Mouse (Mus musculus) liver, embryonic 12.5 days (tissue): Measurements from ENCODE around the gene Dab1. TPM values are rescaled to one million over a fixed set of nuclear protein-coding genes. Genes with fewer than 3 reads are reported as not detected.

Experiments used
- ATAC-seq: fragments of 200-750 bp; cut with Nextera tagmentation; 2 replicates; pipeline ENCODE4 v1.8.0; 2017; ENCODE audit warnings: moderate number of reproducible peaks, mild to moderate bottlenecking, moderate library complexity
- H3K27ac ChIP-seq: fragments of 300-500 bp; sonication (generic); 2 replicates; pipeline ENCODE4 v1.5.1; 2016; ENCODE audit warnings: mild to moderate bottlenecking
- H3K27me3 ChIP-seq: fragments of 300-500 bp; sonication (generic); replicated peaks from 2 replicates; pipeline ENCODE4 v1.6.1; 2016; ENCODE audit warnings: mild to moderate bottlenecking, moderate library complexity
- H3K36me3 ChIP-seq: fragments of 300-500 bp; sonication (generic); 2 replicates; pipeline ENCODE4 v1.6.1; 2016; ENCODE audit warnings: mild to moderate bottlenecking, moderate library complexity
- H3K4me1 ChIP-seq: fragments of 300-500 bp; sonication (generic); 2 replicates; pipeline ENCODE4 v1.6.1; 2016
- H3K4me2 ChIP-seq: fragments of 300-500 bp; sonication (generic); 2 replicates; pipeline ENCODE4 v1.6.1; 2016; ENCODE audit warnings: mild to moderate bottlenecking, moderate library complexity
- H3K4me3 ChIP-seq: fragments of 300-500 bp; sonication (generic); 2 replicates; pipeline ENCODE4 v1.5.1; 2016; ENCODE audit warnings: mild to moderate bottlenecking, moderate library complexity
- H3K9ac ChIP-seq: fragments of 300-500 bp; sonication (generic); 2 replicates; pipeline ENCODE4 v1.6.1; 2016; ENCODE audit warnings: mild to moderate bottlenecking, moderate library complexity
- H3K9me3 ChIP-seq: fragments of 300-500 bp; sonication (generic); replicated peaks from 2 replicates; pipeline ENCODE4 v1.6.1; 2016; ENCODE audit warnings: mild to moderate bottlenecking, moderate library complexity
- WGBS: fragments of 180-500 bp; shearing (Covaris S2); methylation state at CpG from one replicate; pipeline ENCODE4 v1.1.7; 2016; ENCODE audit not compliant: insufficient replicate concordance; 5-methylcytosine and 5-hydroxymethylcytosine counted together
- polyA plus RNA-seq: library from polyadenylated mRNA; unstranded; fragments of >200 nt; fragmentation: Nextera tagmentation; extraction: Ambion mirVana; gene quantifications from 2 replicates; pipeline ENCODE4 v1.2.1, GENCODE M21; 2016

Gene Dab1
- polyA plus RNA-seq, 1 experiment from 2014 or later, result 0.45 TPM

GRCm38 (mm10) chr4:104374191-104374590, 755.0 kb downstream of the Dab1 start:
- Histone ChIP-seq H3K4me1 (no peaks in the 10 kb centered on the region), H3K36me3 (no peaks in the 10 kb centered on the region), H3K9me3 (no peaks in the 10 kb centered on the region), H3K9ac (no peak overlapping the region), H3K4me3 (no peak overlapping the region), H3K27me3 (peaks cover 21% of the 10 kb centered on the region), H3K27ac (no peak overlapping the region), H3K4me2 (no peak overlapping the region)
- 43% methylated on average over 1 of the region's 1 CpGs for WGBS
- ATAC-seq, result no peak

- H3K4me3 ChIP-seq, result no peak overlapping the region
- WGBS, result 69% methylated on average over 7 of the region's 7 CpGs
Measured at GRCm38 (mm10) chr4:104384704-104385103, 765.5 kb downstream of the Dab1 start.

GRCm38 (mm10) chr4:104385272-104385671, 766.1 kb downstream of the Dab1 start:
- Histone ChIP-seq H3K27ac (no peak overlapping the region), H3K9me3 (no peaks in the 10 kb centered on the region), H3K36me3 (no peaks in the 10 kb centered on the region), H3K9ac (no peak overlapping the region), H3K27me3 (no peaks in the 10 kb centered on the region), H3K4me3 (no peak overlapping the region), H3K4me2 (no peak overlapping the region), H3K4me1 (no peaks in the 10 kb centered on the region)
- no peak for ATAC-seq
- WGBS, result 51% methylated on average over 5 of the region's 5 CpGs

More at GRCm38 (mm10) chr4:104384704-104385103, 765.5 kb downstream of the Dab1 start:
- Histone ChIP-seq H3K9ac (no peak overlapping the region), H3K27ac (no peak overlapping the region), H3K27me3 (no peaks in the 10 kb centered on the region), H3K9me3 (no peaks in the 10 kb centered on the region), H3K36me3 (no peaks in the 10 kb centered on the region), H3K4me1 (no peaks in the 10 kb centered on the region), H3K4me2 (no peak overlapping the region)
- no peak for ATAC-seq

GRCm38 (mm10) chr4:104395515-104395914, 776.4 kb downstream of the Dab1 start:
- Histone ChIP-seq H3K4me2 (no peak overlapping the region), H3K27me3 (no peaks in the 10 kb centered on the region), H3K4me3 (no peak overlapping the region), H3K9ac (no peak overlapping the region), H3K36me3 (no peaks in the 10 kb centered on the region), H3K27ac (no peak overlapping the region), H3K9me3 (no peaks in the 10 kb centered on the region), H3K4me1 (no peaks in the 10 kb centered on the region)
- no peak for ATAC-seq
- WGBS, result 66% methylated on average over 3 of the region's 3 CpGs

GRCm38 (mm10) chr4:104396095-104396494, 776.9 kb downstream of the Dab1 start:
- Histone ChIP-seq H3K9ac (no peak overlapping the region), H3K27me3 (no peaks in the 10 kb centered on the region), H3K4me2 (no peak overlapping the region), H3K4me1 (no peaks in the 10 kb centered on the region), H3K4me3 (no peak overlapping the region), H3K36me3 (no peaks in the 10 kb centered on the region), H3K27ac (no peak overlapping the region), H3K9me3 (no peaks in the 10 kb centered on the region)
- 76% methylated on average over 5 of the region's 5 CpGs for WGBS
- ATAC-seq, result no peak

GRCm38 (mm10) chr4:104399106-104399730, 780.1 kb downstream of the Dab1 start:
- Histone ChIP-seq H3K27me3 (no peaks in the 10 kb centered on the region), H3K27ac (no peak overlapping the region), H3K9ac (no peak overlapping the region), H3K4me1 (no peaks in the 10 kb centered on the region), H3K4me3 (no peak overlapping the region), H3K36me3 (no peaks in the 10 kb centered on the region), H3K9me3 (no peaks in the 10 kb centered on the region), H3K4me2 (no peak overlapping the region)
- 69% methylated on average over 9 of the region's 9 CpGs for WGBS
- ATAC-seq, result no peak

GRCm38 (mm10) chr4:104404099-104404498, 784.9 kb downstream of the Dab1 start:
- Histone ChIP-seq H3K9me3 (no peaks in the 10 kb centered on the region), H3K27ac (no peak overlapping the region), H3K4me2 (no peak overlapping the region), H3K4me3 (no peak overlapping the region), H3K27me3 (no peaks in the 10 kb centered on the region), H3K9ac (no peak overlapping the region), H3K4me1 (no peaks in the 10 kb centered on the region), H3K36me3 (no peaks in the 10 kb centered on the region)
- 68% methylated on average over 5 of the region's 5 CpGs for WGBS
- no peak for ATAC-seq

- WGBS, result 65% methylated on average over 6 of the region's 6 CpGs
Measured at GRCm38 (mm10) chr4:104410922-104411321, 791.8 kb downstream of the Dab1 start.

GRCm38 (mm10) chr4:104415482-104415881, 796.3 kb downstream of the Dab1 start:
- Histone ChIP-seq H3K9me3 (no peaks in the 10 kb centered on the region), H3K27me3 (no peaks in the 10 kb centered on the region), H3K4me3 (no peak overlapping the region), H3K36me3 (no peaks in the 10 kb centered on the region), H3K4me1 (no peaks in the 10 kb centered on the region), H3K9ac (no peak overlapping the region), H3K4me2 (no peak overlapping the region), H3K27ac (no peak overlapping the region)
- WGBS, result 37% methylated on average over 2 of the region's 2 CpGs
- no peak for ATAC-seq

More at GRCm38 (mm10) chr4:104410922-104411321, 791.8 kb downstream of the Dab1 start:
- Histone ChIP-seq H3K4me3 (no peak overlapping the region), H3K4me1 (no peaks in the 10 kb centered on the region), H3K4me2 (no peak overlapping the region), H3K36me3 (no peaks in the 10 kb centered on the region), H3K27me3 (no peaks in the 10 kb centered on the region), H3K9me3 (no peaks in the 10 kb centered on the region), H3K27ac (no peak overlapping the region), H3K9ac (no peak overlapping the region)
- ATAC-seq, result no peak

- no peak overlapping the region for H3K4me3 ChIP-seq
- H3K9ac ChIP-seq, result no peak overlapping the region
- no peaks in the 10 kb centered on the region for H3K36me3 ChIP-seq
- H3K27me3 ChIP-seq, result no peaks in the 10 kb centered on the region
- no peak for ATAC-seq
- H3K27ac ChIP-seq, result no peak overlapping the region
- H3K4me1 ChIP-seq, result no peaks in the 10 kb centered on the region
- H3K9me3 ChIP-seq, result no peaks in the 10 kb centered on the region
- no peak overlapping the region for H3K4me2 ChIP-seq
- 80% methylated on average over 2 of the region's 2 CpGs for WGBS
Measured at GRCm38 (mm10) chr4:104418354-104418753, 799.2 kb downstream of the Dab1 start.

GRCm38 (mm10) chr4:104420983-104421680, 802.0 kb downstream of the Dab1 start:
- H3K27ac ChIP-seq, result no peak overlapping the region
- H3K9me3 ChIP-seq, result no peaks in the 10 kb centered on the region
- ATAC-seq, result no peak
- 87% methylated on average over 12 of the region's 12 CpGs for WGBS
- no peak overlapping the region for H3K9ac ChIP-seq
- no peak overlapping the region for H3K4me2 ChIP-seq
- no peaks in the 10 kb centered on the region for H3K36me3 ChIP-seq
- H3K4me3 ChIP-seq, result no peak overlapping the region
- no peaks in the 10 kb centered on the region for H3K27me3 ChIP-seq
- H3K4me1 ChIP-seq, result no peaks in the 10 kb centered on the region

GRCm38 (mm10) chr4:104429127-104429526, 810.0 kb downstream of the Dab1 start:
- no peak overlapping the region for H3K4me3 ChIP-seq
- 76% methylated on average over 7 of the region's 7 CpGs for WGBS
- H3K4me1 ChIP-seq, result no peaks in the 10 kb centered on the region
- H3K36me3 ChIP-seq, result no peaks in the 10 kb centered on the region
- no peaks in the 10 kb centered on the region for H3K27me3 ChIP-seq
- no peaks in the 10 kb centered on the region for H3K9me3 ChIP-seq
- no peak overlapping the region for H3K9ac ChIP-seq
- H3K4me2 ChIP-seq, result no peak overlapping the region
- no peak overlapping the region for H3K27ac ChIP-seq
- no peak for ATAC-seq
